Mouse (Mus musculus): Measurements from ENCODE around the gene Tmem132c. TPM values are rescaled to one million over a fixed set of nuclear protein-coding genes. Genes with fewer than 3 reads are reported as not detected.

Gene Tmem132c
- polyA plus RNA-seq, 1 experiment = 0.06 TPM

GRCm38 (mm10) chr5:127299010-127299409, 57.4 kb downstream of the Tmem132c start:
- no peaks in the 10 kb centered on the region for H3K79me2 ChIP-seq (ENCODE audit: control insufficient read depth, insufficient read depth)

GRCm38 (mm10) chr5:127300597-127301254, 59.1 kb downstream of the Tmem132c start:
- no peak overlapping the region for H3K4me3 ChIP-seq (ENCODE audit: insufficient read depth, poor library complexity, severe bottlenecking)
- H3ac ChIP-seq (ENCODE audit: control insufficient read depth, insufficient read length, low read depth) = no peak overlapping the region
- no peaks in the 10 kb centered on the region for H3K79me2 ChIP-seq (ENCODE audit: control insufficient read depth, insufficient read depth)
- H3K79me3 ChIP-seq (ENCODE audit: low read depth) = no peaks in the 10 kb centered on the region
- H3K36me3 ChIP-seq (ENCODE audit: control insufficient read depth, insufficient read depth) = no peaks in the 10 kb centered on the region
- H3K27me3 ChIP-seq (ENCODE audit: control insufficient read depth, insufficient read depth, insufficient read length) = no peaks in the 10 kb centered on the region
- TF ChIP-seq MAX (IDR thresholded peaks at IDR 0.05) (no peak), MYOG (IDR thresholded peaks at IDR 0.05; ENCODE audit: control insufficient read depth, extremely low read depth, insufficient read length) (no peak), CEBPB (IDR thresholded peaks at IDR 0.05; ENCODE audit: low read depth) (no peak), USF1 (IDR thresholded peaks at IDR 0.05; ENCODE audit: low read depth) (no peak), CTCF (IDR thresholded peaks at IDR 0.05; ENCODE audit: control insufficient read depth, insufficient read depth, insufficient read length) (no peak), FOSL1 (IDR thresholded peaks at IDR 0.05; ENCODE audit: insufficient read depth, low read length, poor library complexity, severe bottlenecking) (no peak), MYOD1 (IDR thresholded peaks at IDR 0.05; ENCODE audit: control insufficient read depth, insufficient read length, low read depth) (no peak)

More at GRCm38 (mm10) chr5:127299010-127299409, 57.4 kb downstream of the Tmem132c start:
- no peak overlapping the region for H3ac ChIP-seq (ENCODE audit: control insufficient read depth, insufficient read length, low read depth)
- TF ChIP-seq FOSL1 (IDR thresholded peaks at IDR 0.05; ENCODE audit: insufficient read depth, low read length, poor library complexity, severe bottlenecking) = no peak
- TF ChIP-seq USF1 (IDR thresholded peaks at IDR 0.05; ENCODE audit: low read depth) = no peak
- TF ChIP-seq MAX (IDR thresholded peaks at IDR 0.05) = no peak
- no peak for TF ChIP-seq MYOD1 (IDR thresholded peaks at IDR 0.05; ENCODE audit: control insufficient read depth, insufficient read length, low read depth)
- TF ChIP-seq MYOG (IDR thresholded peaks at IDR 0.05; ENCODE audit: control insufficient read depth, extremely low read depth, insufficient read length) = no peak
- TF ChIP-seq CTCF (IDR thresholded peaks at IDR 0.05; ENCODE audit: control insufficient read depth, insufficient read depth, insufficient read length) = no peak
- no peak for TF ChIP-seq CEBPB (IDR thresholded peaks at IDR 0.05; ENCODE audit: low read depth)
- no peak overlapping the region for H3K4me3 ChIP-seq (ENCODE audit: insufficient read depth, poor library complexity, severe bottlenecking)
- no peaks in the 10 kb centered on the region for H3K79me3 ChIP-seq (ENCODE audit: low read depth)
- no peaks in the 10 kb centered on the region for H3K36me3 ChIP-seq (ENCODE audit: control insufficient read depth, insufficient read depth)
- no peaks in the 10 kb centered on the region for H3K27me3 ChIP-seq (ENCODE audit: control insufficient read depth, insufficient read depth, insufficient read length)

- Histone ChIP-seq H3K79me2 (ENCODE audit: control insufficient read depth, insufficient read depth) (no peaks in the 10 kb centered on the region), H3ac (ENCODE audit: control insufficient read depth, insufficient read length, low read depth) (no peak overlapping the region), H3K27me3 (ENCODE audit: control insufficient read depth, insufficient read depth, insufficient read length) (no peaks in the 10 kb centered on the region), H3K79me3 (ENCODE audit: low read depth) (no peaks in the 10 kb centered on the region), H3K36me3 (ENCODE audit: control insufficient read depth, insufficient read depth) (no peaks in the 10 kb centered on the region), H3K4me3 (ENCODE audit: insufficient read depth, poor library complexity, severe bottlenecking) (no peak overlapping the region)
- TF ChIP-seq USF1 (IDR thresholded peaks at IDR 0.05; ENCODE audit: low read depth) (no peak), MYOG (IDR thresholded peaks at IDR 0.05; ENCODE audit: control insufficient read depth, extremely low read depth, insufficient read length) (no peak), MAX (IDR thresholded peaks at IDR 0.05) (no peak), CTCF (IDR thresholded peaks at IDR 0.05; ENCODE audit: control insufficient read depth, insufficient read depth, insufficient read length) (no peak), FOSL1 (IDR thresholded peaks at IDR 0.05; ENCODE audit: insufficient read depth, low read length, poor library complexity, severe bottlenecking) (no peak), MYOD1 (IDR thresholded peaks at IDR 0.05; ENCODE audit: control insufficient read depth, insufficient read length, low read depth) (no peak), CEBPB (IDR thresholded peaks at IDR 0.05; ENCODE audit: low read depth) (no peak)
These were observed 63.7 kb downstream of the Tmem132c start for GRCm38 (mm10) chr5:127305312-127305711.

- Histone ChIP-seq H3K4me3 (ENCODE audit: insufficient read depth, poor library complexity, severe bottlenecking) (no peak overlapping the region), H3K79me2 (ENCODE audit: control insufficient read depth, insufficient read depth) (no peaks in the 10 kb centered on the region), H3K36me3 (ENCODE audit: control insufficient read depth, insufficient read depth) (no peaks in the 10 kb centered on the region), H3ac (ENCODE audit: control insufficient read depth, insufficient read length, low read depth) (no peak overlapping the region), H3K79me3 (ENCODE audit: low read depth) (no peaks in the 10 kb centered on the region), H3K27me3 (ENCODE audit: control insufficient read depth, insufficient read depth, insufficient read length) (no peaks in the 10 kb centered on the region)
- no peak for TF ChIP-seq CTCF (IDR thresholded peaks at IDR 0.05; ENCODE audit: control insufficient read depth, insufficient read depth, insufficient read length)
- no peak for TF ChIP-seq CEBPB (IDR thresholded peaks at IDR 0.05; ENCODE audit: low read depth)
- TF ChIP-seq FOSL1 (IDR thresholded peaks at IDR 0.05; ENCODE audit: insufficient read depth, low read length, poor library complexity, severe bottlenecking) = no peak
- no peak for TF ChIP-seq MAX (IDR thresholded peaks at IDR 0.05)
- no peak for TF ChIP-seq MYOD1 (IDR thresholded peaks at IDR 0.05; ENCODE audit: control insufficient read depth, insufficient read length, low read depth)
- no peak for TF ChIP-seq MYOG (IDR thresholded peaks at IDR 0.05; ENCODE audit: control insufficient read depth, extremely low read depth, insufficient read length)
- TF ChIP-seq USF1 (IDR thresholded peaks at IDR 0.05; ENCODE audit: low read depth) = no peak
These were observed 64.1 kb downstream of the Tmem132c start for GRCm38 (mm10) chr5:127305719-127306118.

- H3K79me3 ChIP-seq (ENCODE audit: low read depth) = no peaks in the 10 kb centered on the region
- no peak for TF ChIP-seq MYOD1 (IDR thresholded peaks at IDR 0.05; ENCODE audit: control insufficient read depth, insufficient read length, low read depth)
- no peak for TF ChIP-seq CTCF (IDR thresholded peaks at IDR 0.05; ENCODE audit: control insufficient read depth, insufficient read depth, insufficient read length)
- TF ChIP-seq MYOG (IDR thresholded peaks at IDR 0.05; ENCODE audit: control insufficient read depth, extremely low read depth, insufficient read length) = no peak
- no peak for TF ChIP-seq USF1 (IDR thresholded peaks at IDR 0.05; ENCODE audit: low read depth)
- TF ChIP-seq FOSL1 (IDR thresholded peaks at IDR 0.05; ENCODE audit: insufficient read depth, low read length, poor library complexity, severe bottlenecking) = no peak
- no peak for TF ChIP-seq MAX (IDR thresholded peaks at IDR 0.05)
- TF ChIP-seq CEBPB (IDR thresholded peaks at IDR 0.05; ENCODE audit: low read depth) = no peak
- no peak overlapping the region for H3K4me3 ChIP-seq (ENCODE audit: insufficient read depth, poor library complexity, severe bottlenecking)
- H3K27me3 ChIP-seq (ENCODE audit: control insufficient read depth, insufficient read depth, insufficient read length) = no peaks in the 10 kb centered on the region
- no peaks in the 10 kb centered on the region for H3K79me2 ChIP-seq (ENCODE audit: control insufficient read depth, insufficient read depth)
- H3ac ChIP-seq (ENCODE audit: control insufficient read depth, insufficient read length, low read depth) = no peak overlapping the region
- no peaks in the 10 kb centered on the region for H3K36me3 ChIP-seq (ENCODE audit: control insufficient read depth, insufficient read depth)
These were observed 65.1 kb downstream of the Tmem132c start for GRCm38 (mm10) chr5:127306726-127307125.
